Mouse (Mus musculus) forebrain, embryonic 14.5 days (tissue): ENCODE results near the gene Pcdh7. TPM values are rescaled to one million over a fixed set of nuclear protein-coding genes. Genes with fewer than 3 reads are reported as not detected.

Source experiments
- ATAC-seq: fragments of 200-750 bp; cut with Nextera tagmentation; 2 replicates; pipeline ENCODE4 v1.8.0; 2017; ENCODE audit warnings: mild to moderate bottlenecking, moderate library complexity
- DNase-seq: peaks from one replicate; pipeline ENCODE4 v3.0.0-alpha.2; 2015; ENCODE audit warnings: low spot score
- H3K27ac ChIP-seq: fragments of 300-500 bp; sonication (generic); 2 replicates; pipeline ENCODE4 v1.5.1; 2014; ENCODE audit warnings: low read depth, mild to moderate bottlenecking, control low read depth, low read length, moderate library complexity
- H3K27me3 ChIP-seq: fragments of 300-500 bp; sonication (generic); replicated peaks from 2 replicates; pipeline ENCODE4 v1.6.1; 2014; ENCODE audit warnings: low read length, control low read depth, mixed read lengths; ENCODE audit not compliant: control insufficient read depth, insufficient read depth
- H3K36me3 ChIP-seq: fragments of 300-500 bp; sonication (generic); 2 replicates; pipeline ENCODE4 v1.6.1; 2014; ENCODE audit warnings: low read length, control low read depth; ENCODE audit not compliant: control insufficient read depth, insufficient read depth
- H3K4me1 ChIP-seq: fragments of 300-500 bp; sonication (generic); 2 replicates; pipeline ENCODE4 v1.6.1; 2014; ENCODE audit warnings: antibody characterized with exemption, low read length, control low read depth; ENCODE audit not compliant: control insufficient read depth, insufficient read depth
- H3K4me2 ChIP-seq: fragments of 300-500 bp; sonication (generic); 2 replicates; pipeline ENCODE4 v1.6.1; 2014; ENCODE audit warnings: mild to moderate bottlenecking, control low read depth, low read length
- H3K4me3 ChIP-seq: fragments of 300-500 bp; sonication (generic); 2 replicates; pipeline ENCODE4 v1.5.1; 2014; ENCODE audit warnings: low read depth, low read length, control low read depth
- H3K9ac ChIP-seq: fragments of 300-500 bp; sonication (generic); 2 replicates; pipeline ENCODE4 v1.6.1; 2014; ENCODE audit warnings: mild to moderate bottlenecking, low read length, control low read depth, moderate library complexity
- H3K9me3 ChIP-seq: fragments of 300-500 bp; sonication (generic); replicated peaks from 2 replicates; pipeline ENCODE4 v1.6.1; 2016; ENCODE audit warnings: low read length, control low read depth, mixed read lengths; ENCODE audit not compliant: control insufficient read depth
- WGBS: fragments of 180-500 bp; shearing (Covaris S2); extraction: QIAGEN DNeasy Blood & Tissue Kit; methylation state at CpG from one replicate; pipeline ENCODE4 v1.1.7; 2014; 5-methylcytosine and 5-hydroxymethylcytosine counted together
- polyA plus RNA-seq: library from polyadenylated mRNA; unstranded; fragments of >200 nt; fragmentation: Nextera tagmentation; extraction: Ambion mirVana; gene quantifications from 2 replicates; pipeline ENCODE4 v1.2.1, GENCODE M21; 2014

The Pcdh7 gene
- polyA plus RNA-seq, 1 experiment from 2014 or later, result 8.3 TPM

GRCm38 (mm10) chr5:57899018-57899614 lies 181.3 kb downstream of the Pcdh7 start:
- H3K27me3 ChIP-seq, result no peaks in the 10 kb centered on the region
- H3K9ac ChIP-seq, result no peak overlapping the region
- no peak overlapping the region for H3K4me3 ChIP-seq
- no peak overlapping the region for H3K27ac ChIP-seq
- no peak overlapping the region for H3K4me2 ChIP-seq
- no peaks in the 10 kb centered on the region for H3K4me1 ChIP-seq
- H3K36me3 ChIP-seq, result no peaks in the 10 kb centered on the region
- DNase-seq (no peak), ATAC-seq (no peak)
- 79% methylated on average over 7 of the region's 7 CpGs for WGBS
- H3K9me3 ChIP-seq, result no peaks in the 10 kb centered on the region

GRCm38 (mm10) chr5:57907218-57907617 lies 189.5 kb downstream of the Pcdh7 start:
- Histone ChIP-seq H3K4me2 (no peak overlapping the region), H3K27me3 (no peaks in the 10 kb centered on the region), H3K36me3 (no peaks in the 10 kb centered on the region), H3K9me3 (no peaks in the 10 kb centered on the region), H3K4me1 (no peaks in the 10 kb centered on the region), H3K27ac (no peak overlapping the region), H3K4me3 (no peak overlapping the region), H3K9ac (no peak overlapping the region)
- ATAC-seq, result no peak
- 81% methylated on average over 4 of the region's 4 CpGs for WGBS
- DNase-seq, result no peak

GRCm38 (mm10) chr5:57921140-57921539 lies 203.4 kb downstream of the Pcdh7 start:
- Histone ChIP-seq H3K4me1 (no peaks in the 10 kb centered on the region), H3K4me2 (no peak overlapping the region), H3K27ac (no peak overlapping the region), H3K27me3 (no peaks in the 10 kb centered on the region), H3K4me3 (no peak overlapping the region), H3K9ac (no peak overlapping the region), H3K36me3 (no peaks in the 10 kb centered on the region), H3K9me3 (no peaks in the 10 kb centered on the region)
- WGBS, result 86% methylated on average over 5 of the region's 5 CpGs
- DNase-seq (no peak), ATAC-seq (no peak)

GRCm38 (mm10) chr5:57931331-57931730 lies 213.6 kb downstream of the Pcdh7 start:
- WGBS, result 83% methylated on average over 5 of the region's 5 CpGs
- DNase-seq, result peak; percentile 49
- H3K4me3 ChIP-seq, result no peak overlapping the region
- no peak overlapping the region for H3K4me2 ChIP-seq
- H3K9ac ChIP-seq, result no peak overlapping the region
- ATAC-seq, result no peak
- no peaks in the 10 kb centered on the region for H3K36me3 ChIP-seq
- H3K4me1 ChIP-seq, result no peaks in the 10 kb centered on the region
- no peaks in the 10 kb centered on the region for H3K9me3 ChIP-seq
- no peak overlapping the region for H3K27ac ChIP-seq
- no peaks in the 10 kb centered on the region for H3K27me3 ChIP-seq

GRCm38 (mm10) chr5:57931738-57932137 lies 214.0 kb downstream of the Pcdh7 start:
- no peak overlapping the region for H3K27ac ChIP-seq
- no peak for ATAC-seq
- 87% methylated on average over 5 of the region's 5 CpGs for WGBS

GRCm38 (mm10) chr5:57934666-57935065 lies 216.9 kb downstream of the Pcdh7 start:
- no peak overlapping the region for H3K4me2 ChIP-seq
- H3K4me1 ChIP-seq, result no peaks in the 10 kb centered on the region
- H3K4me3 ChIP-seq, result no peak overlapping the region
- DNase-seq (no peak), ATAC-seq (no peak)
- H3K27ac ChIP-seq, result no peak overlapping the region
- no peak overlapping the region for H3K9ac ChIP-seq
- H3K9me3 ChIP-seq, result no peaks in the 10 kb centered on the region
- H3K36me3 ChIP-seq, result no peaks in the 10 kb centered on the region
- no peaks in the 10 kb centered on the region for H3K27me3 ChIP-seq
- WGBS, result 93% methylated on average over 2 of the region's 2 CpGs

More at GRCm38 (mm10) chr5:57931738-57932137, 214.0 kb downstream of the Pcdh7 start:
- Histone ChIP-seq H3K9me3 (no peaks in the 10 kb centered on the region), H3K9ac (no peak overlapping the region), H3K4me2 (no peak overlapping the region), H3K36me3 (no peaks in the 10 kb centered on the region), H3K27me3 (no peaks in the 10 kb centered on the region), H3K4me1 (no peaks in the 10 kb centered on the region), H3K4me3 (no peak overlapping the region)
- DNase-seq, result peak; percentile 3

- no peaks in the 10 kb centered on the region for H3K36me3 ChIP-seq
- no peak overlapping the region for H3K4me2 ChIP-seq
- DNase-seq (no peak), ATAC-seq (no peak)
- H3K9ac ChIP-seq, result no peak overlapping the region
- H3K9me3 ChIP-seq, result no peaks in the 10 kb centered on the region
- WGBS, result 86% methylated on average over 3 of the region's 3 CpGs
- H3K4me3 ChIP-seq, result no peak overlapping the region
- no peak overlapping the region for H3K27ac ChIP-seq
- H3K27me3 ChIP-seq, result no peaks in the 10 kb centered on the region
- no peaks in the 10 kb centered on the region for H3K4me1 ChIP-seq
Measured at GRCm38 (mm10) chr5:57940457-57940856, 222.7 kb downstream of the Pcdh7 start.

GRCm38 (mm10) chr5:57943176-57943575 lies 225.4 kb downstream of the Pcdh7 start:
- Histone ChIP-seq H3K9me3 (no peaks in the 10 kb centered on the region), H3K9ac (no peak overlapping the region), H3K36me3 (no peaks in the 10 kb centered on the region), H3K4me3 (no peak overlapping the region), H3K4me1 (no peaks in the 10 kb centered on the region), H3K4me2 (no peak overlapping the region), H3K27ac (no peak overlapping the region), H3K27me3 (no peaks in the 10 kb centered on the region)
- no peak for ATAC-seq
- no peak for DNase-seq
- 87% methylated on average over 2 of the region's 2 CpGs for WGBS

- H3K27me3 ChIP-seq, result no peaks in the 10 kb centered on the region
- ATAC-seq (no peak), DNase-seq (no peak)
- no peaks in the 10 kb centered on the region for H3K4me1 ChIP-seq
- no peaks in the 10 kb centered on the region for H3K36me3 ChIP-seq
- H3K9ac ChIP-seq, result no peak overlapping the region
- H3K27ac ChIP-seq, result no peak overlapping the region
- H3K9me3 ChIP-seq, result no peaks in the 10 kb centered on the region
- WGBS, result 85% methylated on average over 2 of the region's 2 CpGs
- no peak overlapping the region for H3K4me3 ChIP-seq
- no peak overlapping the region for H3K4me2 ChIP-seq
Measured at GRCm38 (mm10) chr5:57943611-57944010, 225.8 kb downstream of the Pcdh7 start.
